Mouse (Mus musculus) inflammation-experienced regulatory T-cells (primary cell): Measurements from ENCODE around the gene Msln. TPM values are rescaled to one million over a fixed set of nuclear protein-coding genes. Genes with fewer than 3 reads are reported as not detected.

Experiments used
- polyA plus RNA-seq, 2 experiments: library from polyadenylated mRNA; unstranded; fragments of 100-300 nt; shearing (Covaris generic); gene quantifications; one replicate each; pipeline ENCODE4 v1.2.1; 2017

Msln gene
- polyA plus RNA-seq = under 1 TPM in 1 of 2 experiments, not detected in 1; 0.98 TPM

DNA sequence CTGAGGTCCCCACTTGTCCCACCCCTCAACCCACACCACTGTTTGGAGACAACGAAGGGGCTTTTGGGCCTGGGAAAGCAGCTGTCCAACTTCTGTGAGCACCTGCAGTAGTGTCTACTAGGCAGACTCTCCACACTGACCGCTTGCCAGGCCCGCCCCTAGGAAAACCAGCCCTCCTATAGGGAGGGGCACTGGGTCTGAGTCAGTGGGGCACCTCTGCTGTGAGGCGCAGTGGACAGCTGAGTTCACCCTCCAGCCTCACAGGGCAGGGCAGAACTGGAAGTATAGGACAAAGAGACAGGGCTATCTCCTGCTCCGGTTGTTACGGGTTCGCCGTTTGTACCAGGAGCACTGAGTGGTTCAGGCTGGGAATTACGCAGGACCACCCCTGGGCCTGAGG, at the start of gene Msln:
Msln (minus strand) TSS at position 138 of the 400 bp plus-strand sequence.

DNA sequence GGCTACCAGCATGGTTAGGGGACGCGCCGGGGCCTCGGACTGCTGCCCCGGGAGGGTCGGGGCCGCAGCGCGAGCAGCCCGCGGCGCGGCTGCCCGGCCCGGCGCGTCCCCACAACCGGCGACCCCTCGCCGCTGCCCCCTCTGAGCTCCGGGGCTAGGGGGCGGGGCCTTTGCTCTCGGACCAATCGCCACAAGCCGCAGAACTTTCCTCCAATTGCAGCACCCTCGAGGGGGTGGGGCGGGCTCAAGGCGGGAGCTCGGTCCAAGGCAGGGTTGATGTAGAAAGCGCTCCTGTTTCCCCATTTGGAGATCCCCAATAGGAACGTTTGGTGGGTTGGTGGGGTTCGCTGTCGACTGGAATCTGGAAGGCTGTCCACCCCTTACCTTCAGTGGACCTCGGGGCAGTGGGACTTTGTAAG, 42.8 kb upstream of the Msln start, which contains the start of gene Metrn:
Metrn (minus strand) TSS at position 186 of the 419 bp plus-strand sequence.

DNA sequence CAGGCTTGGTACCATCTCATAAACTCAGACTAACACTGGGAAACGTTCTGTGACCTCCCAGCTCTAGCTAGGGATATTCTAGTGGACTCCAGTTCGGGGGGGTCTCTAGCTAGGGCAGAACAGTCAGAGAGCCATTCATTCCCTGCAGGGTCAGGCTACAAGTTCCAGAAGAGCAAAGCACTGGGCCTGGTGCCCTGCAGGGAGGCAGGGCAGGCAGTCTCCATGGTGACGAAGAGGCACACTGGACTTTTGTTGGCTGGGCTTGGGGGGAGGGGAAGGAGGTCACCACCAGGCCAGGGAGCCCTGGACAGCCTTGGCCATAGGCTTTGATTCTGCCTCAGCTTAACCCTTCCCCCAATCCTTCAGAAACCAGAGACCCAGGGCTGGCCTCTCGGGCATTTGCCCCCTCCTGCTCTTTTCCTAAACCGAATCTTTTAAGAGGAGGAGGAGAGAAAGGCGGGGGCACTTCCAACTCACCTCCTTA, 41.5 kb upstream of the Msln start, which contains the start of gene AC134908.4:
AC134908.4 (minus strand) TSS at position 51 of the 484 bp plus-strand sequence.

GRCm38 (mm10) chr17:25792615-25793014, 38.4 kb upstream of the Msln start, which contains the start of gene Fam173a:
Gene Fam173a, minus strand, starts transcription at chr17:25792901.

GRCm38 (mm10) chr17:25786280-25786679, 32.1 kb upstream of the Msln start, which contains the start of gene Ccdc78:
Gene Ccdc78, plus strand, starts transcription at chr17:25786580.

GRCm38 (mm10) chr17:25785281-25785745, 31.1 kb upstream of the Msln start, which contains the start of gene Haghl:
Gene Haghl, minus strand, starts transcription at chr17:25785673.

GRCm38 (mm10) chr17:25773549-25774120, 19.5 kb upstream of the Msln start, which contains the start of gene Narfl:
Gene Narfl, plus strand, starts transcription at chr17:25773776.

GRCm38 (mm10) chr17:25735745-25736144, 18.4 kb downstream of the Msln start, which contains the start of gene Mslnl:
Gene Mslnl, plus strand, starts transcription at chr17:25736042.

GRCm38 (mm10) chr17:25727265-25728008, 26.7 kb downstream of the Msln start, which contains the start of the genes Chtf18 and Rpusd1:
Gene Chtf18, minus strand, starts transcription at chr17:25727419.
Gene Rpusd1, plus strand, starts transcription at chr17:25727670.

DNA sequence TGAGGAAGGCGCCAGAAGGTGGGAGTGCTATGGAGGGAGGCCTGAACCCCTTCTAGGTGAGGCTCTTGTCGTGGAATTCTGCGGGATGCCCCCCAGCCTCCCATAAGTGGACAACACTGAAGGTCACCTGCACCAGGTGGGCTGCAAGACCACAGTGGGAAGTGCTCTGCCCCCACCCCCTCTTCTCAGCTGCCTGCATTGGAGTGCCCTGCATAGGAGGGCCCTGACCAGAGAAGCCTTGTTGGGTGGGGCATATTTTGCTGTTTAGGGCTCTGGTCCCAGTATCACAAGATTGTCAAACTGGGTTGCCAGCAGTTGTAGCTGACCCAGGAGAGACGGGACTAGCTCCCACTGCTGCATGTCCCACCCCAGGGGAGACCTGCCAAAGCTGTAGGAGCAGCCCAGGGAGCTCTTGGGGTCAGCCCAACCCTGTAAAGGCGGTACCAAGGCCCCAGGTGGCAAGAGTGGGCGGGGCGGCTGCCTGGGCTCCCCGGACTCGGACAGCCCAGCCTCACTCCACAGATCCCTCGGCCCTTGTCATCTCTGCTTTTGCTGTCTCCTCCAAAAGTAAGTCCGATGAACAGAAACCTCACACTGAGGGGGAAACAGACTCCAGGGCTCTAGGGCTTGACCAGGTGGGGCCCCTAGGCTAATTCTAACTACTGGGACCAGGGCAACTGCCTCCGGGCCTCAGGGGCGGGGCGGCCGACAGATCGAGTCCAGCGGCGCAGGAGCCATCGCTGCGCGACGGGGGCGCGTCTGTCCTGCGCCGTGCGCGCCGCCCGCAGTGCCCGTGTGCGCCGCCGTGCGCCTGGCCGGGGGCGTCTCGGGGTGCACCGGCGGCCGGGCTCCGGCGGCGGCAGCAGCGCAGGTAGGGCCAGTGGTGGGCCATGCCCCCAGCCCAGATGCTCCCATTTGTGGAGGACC, 37.2 kb downstream of the Msln start, which contains the start of gene Gng13:
Gng13 (plus strand) TSS at position 461 of the 927 bp plus-strand sequence.

Other genes starting within 250 kb of the Msln start
- 1 to 10 TPM in 1 of 2 experiments, not detected in 1; 1.3 TPM for gene Sox8, start 183.7 kb downstream of the Msln start, polyA plus RNA-seq
- 10 to 100 TPM; 23.7 to 34.3 TPM for gene Lmf1, start 175.3 kb downstream of the Msln start, polyA plus RNA-seq
- gene Gng13, start 37.2 kb downstream of the Msln start, polyA plus RNA-seq = not detected
- 10 to 100 TPM in 1 of 2 experiments, 1 to 10 TPM in 1; 3.8 to 12.3 TPM for gene Chtf18, start 27.0 kb downstream of the Msln start, polyA plus RNA-seq
- 10 to 100 TPM; 13.9 to 16.7 TPM for gene Rpusd1, start 26.7 kb downstream of the Msln start, polyA plus RNA-seq
- gene Mslnl, start 18.3 kb downstream of the Msln start, polyA plus RNA-seq = under 1 TPM in 1 of 2 experiments, not detected in 1; 0.73 TPM
- gene Narfl, start 19.4 kb upstream of the Msln start, polyA plus RNA-seq = 10 to 100 TPM; 27.7 to 32.5 TPM
- gene Haghl, start 31.3 kb upstream of the Msln start, polyA plus RNA-seq = 10 to 100 TPM; 34.3 to 47.7 TPM
- gene Ccdc78, start 32.2 kb upstream of the Msln start, polyA plus RNA-seq = 1 to 10 TPM in 1 of 2 experiments, under 1 TPM in 1; 0.89 to 1.4 TPM
- 100 to 1,000 TPM; 231 to 239 TPM for gene Fam173a, start 38.5 kb upstream of the Msln start, polyA plus RNA-seq
- gene AC134908.4, start 41.3 kb upstream of the Msln start, polyA plus RNA-seq = 1 to 10 TPM in 1 of 2 experiments, not detected in 1; 1.1 TPM
- gene Metrn, start 42.8 kb upstream of the Msln start, polyA plus RNA-seq = 10 to 100 TPM; 34.1 to 40.4 TPM
- under 1 TPM; 0.16 to 0.60 TPM for gene Fbxl16, start 54.7 kb upstream of the Msln start, polyA plus RNA-seq
- gene Wdr24, start 69.2 kb upstream of the Msln start, polyA plus RNA-seq = 10 to 100 TPM; 31.4 to 36.3 TPM
- 10 to 100 TPM; 32.9 to 33.5 TPM for gene Jmjd8, start 74.5 kb upstream of the Msln start, polyA plus RNA-seq
- 100 to 1,000 TPM; 170 to 205 TPM for gene Stub1, start 79.0 kb upstream of the Msln start, polyA plus RNA-seq
- 1 to 10 TPM; 1.6 to 1.7 TPM for gene Rhbdl1, start 82.9 kb upstream of the Msln start, polyA plus RNA-seq
- gene Gm20683, start 87.4 kb upstream of the Msln start, polyA plus RNA-seq = 1 to 10 TPM; 1.4 to 2.6 TPM
- 10 to 100 TPM; 42.2 to 46.5 TPM for gene Rhot2, start 90.5 kb upstream of the Msln start, polyA plus RNA-seq
- 10 to 100 TPM in 1 of 2 experiments, 1 to 10 TPM in 1; 9.2 to 16.3 TPM for gene Wdr90, start 107.1 kb upstream of the Msln start, polyA plus RNA-seq
- 1 to 10 TPM; 1.1 to 5.7 TPM for gene Mcrip2, start 114.4 kb upstream of the Msln start, polyA plus RNA-seq
- 10 to 100 TPM; 80.3 to 84.0 TPM for gene Mettl26, start 120.7 kb upstream of the Msln start, polyA plus RNA-seq
- 1 to 10 TPM; 1.4 to 2.0 TPM for gene Wfikkn1, start 126.5 kb upstream of the Msln start, polyA plus RNA-seq
- 10 to 100 TPM; 30.1 to 34.5 TPM for gene Rab40c, start 165.3 kb upstream of the Msln start, polyA plus RNA-seq
- gene Pigq, start 190.6 kb upstream of the Msln start, polyA plus RNA-seq = 10 to 100 TPM; 50.7 to 66.9 TPM
- not detected for gene Nhlrc4, start 190.6 kb upstream of the Msln start, polyA plus RNA-seq
- gene A930017K11Rik, start 198.2 kb upstream of the Msln start, polyA plus RNA-seq = not detected
- gene Capn15, start 231.4 kb upstream of the Msln start, polyA plus RNA-seq = 10 to 100 TPM; 26.6 to 29.0 TPM